Mouse (Mus musculus) Patski (cell line): ENCODE data around the gene Taldo1. TPM values are rescaled to one million over a fixed set of nuclear protein-coding genes. Genes with fewer than 3 reads are reported as not detected.

Experiments
- ATAC-seq: fragments of 100-300 bp; one replicate; pipeline ENCODE4 v1.8.0; 2021
- CTCF ChIA-PET: fragments of 350-600 bp; sonication (Branson Sonifier 250); formaldehyde crosslinking; loops from one replicate; lab custom pipeline; 2022; ENCODE audit warnings: inconsistent platforms; lab: Charles Lee
- POLR2A ChIA-PET: fragments of 350-600 bp; sonication (Branson Sonifier 250); formaldehyde crosslinking; loops from one replicate; lab custom pipeline; 2022; ENCODE audit warnings: antibody characterized with exemption, inconsistent platforms; lab: Charles Lee
- DNase-seq: peaks from one replicate; pipeline ENCODE4 v3.0.0-alpha.2; 2011; ENCODE audit warnings: low read depth, low spot score
- H3K27me3 ChIP-seq: fragments of 371-371 bp; one replicate; pipeline ENCODE4 v1.5.1; 2021
- CTCF ChIP-seq: fragments of 100-300 bp; IDR thresholded peaks from one replicate; pipeline ENCODE4 v1.5.1; 2021
- in situ Hi-C: fragments of 300-500 bp; cut with MboI; formaldehyde crosslinking; loops from 3 replicates; pipeline ENCODE4 v1.11.1; 2018; ENCODE audit warnings: low pct_unique_long_range_greater_than_20kb, mixed read lengths
- polyA plus RNA-seq: library from polyadenylated mRNA; unstranded; gene quantifications from one replicate; pipeline ENCODE4 v1.2.3, GENCODE M21; 2021

Gene Taldo1
- polyA plus RNA-seq, 1 experiment from 2014 or later = 512 TPM

- no peak for ATAC-seq
- no peaks in the 10 kb centered on the region for H3K27me3 ChIP-seq
- no peak for DNase-seq
- ChIA-PET CTCF (interaction anchor here (0.8 to 1.3 kb wide), 2 partner anchors 10 to 17 kb away, joined by 3 read pairs; no protein-coding TSS in a partner anchor), POLR2A (interaction anchor here (0.6 to 1.4 kb wide), 4 partner anchors 8 to 28 kb away, joined by 3 to 4 read pairs (median 4); partner anchors contain the start of gene Gatd1)
- TF ChIP-seq CTCF = no peak
- in situ Hi-C loops = no loop called here
Measured at GRCm38 (mm10) chr7:141436523-141436892, 44.5 kb downstream of the Taldo1 start.

- CTCF ChIA-PET = interaction anchor here (0.8 to 2.4 kb wide), 8 partner anchors 11 to 87 kb away, joined by 3 to 10 read pairs (median 4); partner anchors contain the start of gene Gatd1
- ATAC-seq (peak; percentile 75), DNase-seq (no peak)
- H3K27me3 ChIP-seq = no peaks in the 10 kb centered on the region
- in situ Hi-C loops = no loop called here
- POLR2A ChIA-PET = interaction anchor here (0.8 to 1.2 kb wide), 5 partner anchors 16 to 29 kb away, joined by 3 to 4 read pairs (median 4); no protein-coding TSS in a partner anchor
- TF ChIP-seq CTCF = no peak
Measured at GRCm38 (mm10) chr7:141437178-141438120, 45.5 kb downstream of the Taldo1 start, which contains the start of gene Slc25a22. Gene Slc25a22 (minus strand): TSS chr7:141437892.

- DNase-seq (no peak), ATAC-seq (no peak)
- no peak for TF ChIP-seq CTCF
- ChIA-PET CTCF (interaction anchor here (0.9 to 2.7 kb wide), 8 partner anchors 17 to 86 kb away, joined by 3 to 13 read pairs (median 4); partner anchors contain the start of gene Gatd1), POLR2A (interaction anchor here (0.8 to 1.2 kb wide), 5 partner anchors 15 to 29 kb away, joined by 3 to 5 read pairs (median 4); no protein-coding TSS in a partner anchor)
- no peaks in the 10 kb centered on the region for H3K27me3 ChIP-seq
- in situ Hi-C loops = no loop called here
Measured at GRCm38 (mm10) chr7:141438201-141438968, 46.4 kb downstream of the Taldo1 start.

- no peak for TF ChIP-seq CTCF
- ATAC-seq (no peak), DNase-seq (no peak)
- ChIA-PET CTCF (interaction anchor here (0.9 to 2.7 kb wide), 4 partner anchors 11 to 39 kb away, joined by 3 to 13 read pairs (median 8); no protein-coding TSS in a partner anchor), POLR2A (interaction anchor here (0.6 to 1.1 kb wide), 3 partner anchors 14 to 193 kb away, joined by 4 to 5 read pairs (median 4); no protein-coding TSS in a partner anchor)
- in situ Hi-C loops = no loop called here
- H3K27me3 ChIP-seq = no peaks in the 10 kb centered on the region
Measured at GRCm38 (mm10) chr7:141439140-141439679, 47.2 kb downstream of the Taldo1 start.

GRCm38 (mm10) chr7:141439811-141440210 is 47.8 kb downstream of the Taldo1 start:
- no peak for ATAC-seq
- DNase-seq = no peak
- TF ChIP-seq CTCF = no peak
- ChIA-PET CTCF (interaction anchor here (1.5 to 2.7 kb wide), 4 partner anchors 12 to 100 kb away, joined by 4 to 13 read pairs (median 8); no protein-coding TSS in a partner anchor), POLR2A (interaction anchor here (0.6 to 1.1 kb wide), 2 partner anchors 27 to 193 kb away, joined by 3 to 4 read pairs; no protein-coding TSS in a partner anchor)
- no peaks in the 10 kb centered on the region for H3K27me3 ChIP-seq
- in situ Hi-C loops = no loop called here

GRCm38 (mm10) chr7:141440613-141441012 is 48.6 kb downstream of the Taldo1 start:
- ATAC-seq = no peak
- in situ Hi-C loops = no loop called here

GRCm38 (mm10) chr7:141441460-141441859 is 49.5 kb downstream of the Taldo1 start:
- in situ Hi-C loops = no loop called here
- TF ChIP-seq CTCF = no peak
- ChIA-PET POLR2A (no interaction called here), CTCF (interaction anchor here (1.1 to 2.7 kb wide), 5 partner anchors 29 to 102 kb away, joined by 3 to 13 read pairs (median 7); partner anchors contain the start of gene Gatd1)
- ATAC-seq (no peak), DNase-seq (no peak)
- H3K27me3 ChIP-seq = no peaks in the 10 kb centered on the region

More at GRCm38 (mm10) chr7:141440613-141441012, 48.6 kb downstream of the Taldo1 start:
- no peak for TF ChIP-seq CTCF
- ChIA-PET POLR2A (interaction anchor here (1.1 kb wide), 1 partner anchor 26 kb away, joined by 3 read pairs; no protein-coding TSS in a partner anchor), CTCF (interaction anchor here (1.1 to 2.7 kb wide), 5 partner anchors 13 to 101 kb away, joined by 3 to 13 read pairs (median 7); no protein-coding TSS in a partner anchor)
- DNase-seq = no peak
- no peaks in the 10 kb centered on the region for H3K27me3 ChIP-seq

- no peak for DNase-seq
- ChIA-PET POLR2A (interaction anchor here (1.1 to 1.4 kb wide), 2 partner anchors 34 to 35 kb away, joined by 3 read pairs; no protein-coding TSS in a partner anchor), CTCF (interaction anchor here (1.2 to 2.1 kb wide), 4 partner anchors 13 to 100 kb away, joined by 3 to 11 read pairs (median 5); partner anchors contain the start of genes Cend1 and Gatd1)
- TF ChIP-seq CTCF = no peak
- H3K27me3 ChIP-seq = no peaks in the 10 kb centered on the region
- ATAC-seq = no peak
- in situ Hi-C loops = no loop called here
Measured at GRCm38 (mm10) chr7:141442199-141442598, 50.2 kb downstream of the Taldo1 start.
